Mouse (Mus musculus) embryonic facial prominence, embryonic 15.5 days (tissue): ENCODE data around the gene Timp1. TPM values are rescaled to one million over a fixed set of nuclear protein-coding genes. Genes with fewer than 3 reads are reported as not detected.

Source experiments
- ATAC-seq: fragments of 200-750 bp; cut with Nextera tagmentation; 2 replicates; pipeline ENCODE4 v1.8.0; 2017; ENCODE audit warnings: low read depth, moderate TSS enrichment; ENCODE audit not compliant: insufficient number of reproducible peaks, low FRiP score, low TSS enrichment
- H3K27ac ChIP-seq: fragments of 300-500 bp; sonication (generic); replicated peaks from 2 replicates; pipeline ENCODE4 v1.5.1; 2015; ENCODE audit warnings: mild to moderate bottlenecking, inconsistent platforms
- H3K27me3 ChIP-seq: fragments of 300-500 bp; sonication (generic); 2 replicates; pipeline ENCODE4 v1.6.1; 2015; ENCODE audit warnings: inconsistent platforms
- H3K36me3 ChIP-seq: fragments of 300-500 bp; sonication (generic); 2 replicates; pipeline ENCODE4 v1.6.1; 2015; ENCODE audit warnings: mild to moderate bottlenecking, inconsistent platforms
- H3K4me1 ChIP-seq: fragments of 300-500 bp; sonication (generic); 2 replicates; pipeline ENCODE4 v1.6.1; 2015; ENCODE audit warnings: inconsistent platforms
- H3K4me2 ChIP-seq: fragments of 300-500 bp; sonication (generic); replicated peaks from 2 replicates; pipeline ENCODE4 v1.6.1; 2015; ENCODE audit warnings: mild to moderate bottlenecking, inconsistent platforms
- H3K4me3 ChIP-seq: fragments of 300-500 bp; sonication (generic); replicated peaks from 2 replicates; pipeline ENCODE4 v1.5.1; 2015; ENCODE audit warnings: mild to moderate bottlenecking, inconsistent platforms
- H3K9ac ChIP-seq: fragments of 300-500 bp; sonication (generic); 2 replicates; pipeline ENCODE4 v1.6.1; 2015; ENCODE audit warnings: inconsistent platforms
- H3K9me3 ChIP-seq: fragments of 300-500 bp; sonication (generic); replicated peaks from 2 replicates; pipeline ENCODE4 v1.6.1; 2016; ENCODE audit warnings: inconsistent platforms
- WGBS: fragments of 180-500 bp; shearing (Covaris S2); methylation state at CpG from one replicate; pipeline ENCODE4 v1.1.7; 2015; 5-methylcytosine and 5-hydroxymethylcytosine counted together
- polyA plus RNA-seq: library from polyadenylated mRNA; unstranded; fragments of >200 nt; fragmentation: Nextera tagmentation; extraction: Ambion mirVana; gene quantifications from 2 replicates; pipeline ENCODE4 v1.2.1, GENCODE M21; 2015

The Timp1 gene
- polyA plus RNA-seq, 1 experiment from 2014 or later, result 43.2 TPM

GRCm38 (mm10) chrX:20869203-20869602 is 763 bp upstream of the Timp1 start:
- Histone ChIP-seq H3K4me2 (no peak overlapping the region), H3K4me1 (no peaks in the 10 kb centered on the region), H3K9ac (no peak overlapping the region), H3K27ac (no peak overlapping the region), H3K9me3 (no peaks in the 10 kb centered on the region), H3K36me3 (no peaks in the 10 kb centered on the region), H3K27me3 (no peaks in the 10 kb centered on the region), H3K4me3 (no peak overlapping the region)
- ATAC-seq, result no peak
- WGBS, result 74% methylated on average over 1 of the region's 1 CpGs

GRCm38 (mm10) chrX:20872928-20873500 is 3.0 kb downstream of the Timp1 start:
- 28% methylated on average over 11 of the region's 11 CpGs for WGBS
- no peak overlapping the region for H3K9ac ChIP-seq
- no peaks in the 10 kb centered on the region for H3K9me3 ChIP-seq
- no peak overlapping the region for H3K27ac ChIP-seq
- no peak for ATAC-seq
- no peak overlapping the region for H3K4me2 ChIP-seq
- no peaks in the 10 kb centered on the region for H3K4me1 ChIP-seq
- H3K4me3 ChIP-seq, result no peak overlapping the region
- no peaks in the 10 kb centered on the region for H3K36me3 ChIP-seq
- H3K27me3 ChIP-seq, result no peaks in the 10 kb centered on the region

- no peak overlapping the region for H3K27ac ChIP-seq
- H3K9me3 ChIP-seq, result no peaks in the 10 kb centered on the region
- H3K27me3 ChIP-seq, result no peaks in the 10 kb centered on the region
- 57% methylated on average over 3 of the region's 3 CpGs for WGBS
- H3K9ac ChIP-seq, result no peak overlapping the region
- H3K4me1 ChIP-seq, result no peaks in the 10 kb centered on the region
- no peaks in the 10 kb centered on the region for H3K36me3 ChIP-seq
- ATAC-seq, result no peak
- no peak overlapping the region for H3K4me2 ChIP-seq
- H3K4me3 ChIP-seq, result no peak overlapping the region
Measured at GRCm38 (mm10) chrX:20875241-20875640, 5.3 kb downstream of the Timp1 start.

- Histone ChIP-seq H3K4me2 (no peak overlapping the region), H3K4me3 (no peak overlapping the region), H3K36me3 (no peaks in the 10 kb centered on the region), H3K9ac (no peak overlapping the region), H3K4me1 (no peaks in the 10 kb centered on the region), H3K27ac (no peak overlapping the region), H3K9me3 (no peaks in the 10 kb centered on the region), H3K27me3 (no peaks in the 10 kb centered on the region)
- no peak for ATAC-seq
- WGBS, result 41% methylated on average over 3 of the region's 3 CpGs
Measured at GRCm38 (mm10) chrX:20910074-20910473, 40.1 kb downstream of the Timp1 start.

- no peak overlapping the region for H3K4me3 ChIP-seq
- H3K4me1 ChIP-seq, result no peaks in the 10 kb centered on the region
- no peaks in the 10 kb centered on the region for H3K36me3 ChIP-seq
- no peak overlapping the region for H3K4me2 ChIP-seq
- ATAC-seq, result no peak
- 81% methylated on average over 6 of the region's 6 CpGs for WGBS
- H3K27ac ChIP-seq, result no peak overlapping the region
- H3K9me3 ChIP-seq, result no peaks in the 10 kb centered on the region
- no peak overlapping the region for H3K9ac ChIP-seq
- no peaks in the 10 kb centered on the region for H3K27me3 ChIP-seq
Measured at GRCm38 (mm10) chrX:20913726-20914125, 43.8 kb downstream of the Timp1 start.

GRCm38 (mm10) chrX:20915075-20915474 is 45.1 kb downstream of the Timp1 start:
- Histone ChIP-seq H3K27ac (no peak overlapping the region), H3K27me3 (0 out of 2 replicates have a peak, but pooled peaks cover 7% of the 10 kb centered on the region)
- ATAC-seq, result no peak

GRCm38 (mm10) chrX:20920249-20920843 is 50.4 kb downstream of the Timp1 start:
- no peak overlapping the region for H3K9ac ChIP-seq
- WGBS, result 12% methylated on average over 46 of the region's 49 CpGs
- H3K27me3 ChIP-seq, result 0 out of 2 replicates have a peak, but pooled peaks cover 8% of the 10 kb centered on the region
- H3K4me1 ChIP-seq, result peaks cover 6% of the 10 kb centered on the region; the same call in 1 of the 2 replicates
- H3K4me2 ChIP-seq, result peak overlapping the region; percentile 84
- H3K27ac ChIP-seq, result no peak overlapping the region
- no peaks in the 10 kb centered on the region for H3K9me3 ChIP-seq
- ATAC-seq, result 0 out of 2 replicates have a peak, but pooled peaks have one; percentile 19
- H3K36me3 ChIP-seq, result no peaks in the 10 kb centered on the region
- peak overlapping the region; percentile 44 for H3K4me3 ChIP-seq

More at GRCm38 (mm10) chrX:20915075-20915474, 45.1 kb downstream of the Timp1 start:
- Histone ChIP-seq H3K4me3 (no peak overlapping the region), H3K9me3 (no peaks in the 10 kb centered on the region), H3K4me2 (no peak overlapping the region), H3K4me1 (0 out of 2 replicates have a peak, but pooled peaks cover under 1% of the 10 kb centered on the region), H3K36me3 (no peaks in the 10 kb centered on the region), H3K9ac (no peak overlapping the region)

GRCm38 (mm10) chrX:20920844-20921364 is 50.9 kb downstream of the Timp1 start, which contains the start of gene Syn1:
TSS of gene Syn1 (minus strand) at chrX:20921004.
- Histone ChIP-seq H3K27ac (no peak within 1 kb of the TSS), H3K9ac (no peak within 1 kb of the TSS), H3K4me1 (peaks cover 6% of the 10 kb centered on the region; the same call in 1 of the 2 replicates), H3K36me3 (no peaks in the 10 kb centered on the region), H3K9me3 (no peaks in the 10 kb centered on the region), H3K4me2 (peak within 1 kb of the TSS; percentile 84), H3K27me3 (0 out of 2 replicates have a peak, but pooled peaks cover 8% of the 10 kb centered on the region), H3K4me3 (peak within 1 kb of the TSS; percentile 44)
- peak; percentile 91 for ATAC-seq
- 11% methylated on average over 41 of the region's 44 CpGs for WGBS

GRCm38 (mm10) chrX:20921366-20921765 is 51.4 kb downstream of the Timp1 start:
- H3K27ac ChIP-seq, result no peak overlapping the region
- H3K4me2 ChIP-seq, result peak overlapping the region; percentile 84; the same call in 1 of the 2 replicates
- 40% methylated on average over 5 of the region's 5 CpGs for WGBS
- peaks cover 6% of the 10 kb centered on the region; the same call in 1 of the 2 replicates for H3K4me1 ChIP-seq
- H3K9ac ChIP-seq, result no peak overlapping the region
- H3K36me3 ChIP-seq, result no peaks in the 10 kb centered on the region
- H3K27me3 ChIP-seq, result 0 out of 2 replicates have a peak, but pooled peaks cover 8% of the 10 kb centered on the region
- peak overlapping the region; percentile 44; the same call in 1 of the 2 replicates for H3K4me3 ChIP-seq
- no peaks in the 10 kb centered on the region for H3K9me3 ChIP-seq
- ATAC-seq, result no peak

- WGBS, result 76% methylated on average over 1 of the region's 1 CpGs
- Histone ChIP-seq H3K4me3 (no peak overlapping the region), H3K9ac (no peak overlapping the region), H3K4me1 (peaks cover 6% of the 10 kb centered on the region; the same call in 1 of the 2 replicates), H3K36me3 (no peaks in the 10 kb centered on the region; the same call in 1 of the 2 replicates), H3K27me3 (0 out of 2 replicates have a peak, but pooled peaks cover 8% of the 10 kb centered on the region), H3K9me3 (no peaks in the 10 kb centered on the region), H3K27ac (no peak overlapping the region), H3K4me2 (no peak overlapping the region)
- no peak for ATAC-seq
Measured at GRCm38 (mm10) chrX:20923506-20923905, 53.5 kb downstream of the Timp1 start.
